Mouse (Mus musculus): ENCODE measurements around the gene Ralgps1. TPM values are rescaled to one million over a fixed set of nuclear protein-coding genes. Genes with fewer than 3 reads are reported as not detected.
A peak's percentile ranks its signal among the peaks of the same experiment; 100 is the strongest.

The Ralgps1 gene
- polyA plus RNA-seq, 1 experiment from 2014 or later = 13.7 TPM

GRCm38 (mm10) chr2:33363890-33364289, 7.4 kb downstream of the Ralgps1 start:
- TF ChIP-seq CTCF (IDR thresholded peaks at IDR 0.05) = no peak
- CTCF ChIA-PET = interaction anchor here (1.2 to 1.5 kb wide), 3 partner anchors 10 to 16 kb away, joined by 3 to 4 read pairs (median 3); no protein-coding TSS in a partner anchor
- ATAC-seq = no peak
- POLR2A ChIA-PET = no interaction called here
- no peak for DNase-seq (ENCODE audit: low read depth, low spot score)
- no peaks in the 10 kb centered on the region for H3K27me3 ChIP-seq
- in situ Hi-C loops (cut with MboI; ENCODE audit: low pct_unique_long_range_greater_than_20kb) = no loop called here

DNA sequence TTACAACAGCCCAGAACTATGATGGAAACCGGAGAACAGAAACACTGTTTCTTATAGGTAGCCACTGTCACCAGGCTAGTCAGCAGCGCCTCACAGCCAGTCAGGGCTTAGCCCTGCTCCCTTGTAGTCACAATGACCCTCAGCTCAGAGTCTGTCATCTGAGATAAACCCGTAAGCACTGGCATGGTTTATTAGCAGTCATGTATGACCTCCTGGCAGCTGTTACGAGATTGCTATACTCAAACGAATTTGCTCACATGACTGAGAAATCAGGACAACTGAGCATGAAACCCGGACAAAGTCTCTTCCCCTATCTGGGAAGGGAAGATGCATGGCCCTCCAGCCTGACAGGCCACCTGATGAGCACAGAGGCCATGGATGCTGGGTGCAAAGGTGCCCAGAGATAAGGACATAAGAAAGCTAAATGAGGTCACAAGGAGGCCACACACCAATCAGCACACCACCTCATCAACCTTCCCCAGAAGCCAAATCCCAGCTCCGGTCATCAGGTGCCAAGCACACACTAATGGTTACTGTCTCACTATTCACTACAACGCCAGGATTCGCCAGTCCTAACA, 10.1 kb downstream of the Ralgps1 start:
- no peak for TF ChIP-seq CTCF (IDR thresholded peaks at IDR 0.05)
- no peak for ATAC-seq
- POLR2A ChIA-PET = interaction anchor here (1.8 kb wide), 1 partner anchor 9 kb away, joined by 9 read pairs; the partner anchor contains the start of gene Ralgps1
- CTCF ChIA-PET = interaction anchor here (1.4 to 4.4 kb wide), 4 partner anchors 13 to 45 kb away, joined by 3 to 35 read pairs (median 4); no protein-coding TSS in a partner anchor
- in situ Hi-C loops (cut with MboI; ENCODE audit: low pct_unique_long_range_greater_than_20kb) = no loop called here
- DNase-seq (ENCODE audit: low read depth, low spot score) = no peak
- H3K27me3 ChIP-seq = no peaks in the 10 kb centered on the region

- no peak for TF ChIP-seq CTCF (IDR thresholded peaks at IDR 0.05)
- DNase-seq (ENCODE audit: low read depth, low spot score) = no peak
- in situ Hi-C loops (cut with MboI; ENCODE audit: low pct_unique_long_range_greater_than_20kb) = no loop called here
- H3K27me3 ChIP-seq = no peaks in the 10 kb centered on the region
- no peak for ATAC-seq
- ChIA-PET POLR2A (interaction anchor here (1.8 kb wide), 1 partner anchor 10 kb away, joined by 9 read pairs; the partner anchor contains the start of gene Ralgps1), CTCF (interaction anchor here (0.8 to 4.4 kb wide), 6 partner anchors 8 to 44 kb away, joined by 3 to 35 read pairs (median 3); no protein-coding TSS in a partner anchor)
These were observed 10.7 kb downstream of the Ralgps1 start for GRCm38 (mm10) chr2:33360564-33360963.

DNA sequence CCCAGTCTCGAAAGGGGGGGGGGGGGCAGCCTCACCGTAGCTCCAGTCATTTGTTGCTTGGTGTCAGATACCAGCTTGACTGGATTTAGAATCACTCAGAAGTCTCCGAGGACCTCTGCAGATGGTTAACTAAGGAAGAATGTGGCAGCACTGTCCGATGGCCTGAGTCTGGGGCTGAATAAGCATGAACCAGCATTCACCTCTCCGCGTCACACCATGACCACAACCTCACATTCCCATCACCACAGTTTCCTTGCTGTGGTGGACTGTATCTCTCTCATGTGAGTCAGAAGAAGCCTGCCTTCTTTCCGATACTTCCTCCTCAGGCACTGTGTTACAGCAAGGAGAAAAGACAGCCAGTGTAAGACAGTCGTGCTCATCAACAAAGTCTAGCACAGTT, 12.1 kb downstream of the Ralgps1 start:
- DNase-seq (ENCODE audit: low read depth, low spot score) = no peak
- ChIA-PET CTCF (interaction anchor here (1.3 to 4.4 kb wide), 4 partner anchors 11 to 204 kb away, joined by 3 to 35 read pairs (median 4); no protein-coding TSS in a partner anchor), POLR2A (interaction anchor here (0.8 kb wide), 1 partner anchor 71 kb away, joined by 4 read pairs; no protein-coding TSS in a partner anchor)

DNA sequence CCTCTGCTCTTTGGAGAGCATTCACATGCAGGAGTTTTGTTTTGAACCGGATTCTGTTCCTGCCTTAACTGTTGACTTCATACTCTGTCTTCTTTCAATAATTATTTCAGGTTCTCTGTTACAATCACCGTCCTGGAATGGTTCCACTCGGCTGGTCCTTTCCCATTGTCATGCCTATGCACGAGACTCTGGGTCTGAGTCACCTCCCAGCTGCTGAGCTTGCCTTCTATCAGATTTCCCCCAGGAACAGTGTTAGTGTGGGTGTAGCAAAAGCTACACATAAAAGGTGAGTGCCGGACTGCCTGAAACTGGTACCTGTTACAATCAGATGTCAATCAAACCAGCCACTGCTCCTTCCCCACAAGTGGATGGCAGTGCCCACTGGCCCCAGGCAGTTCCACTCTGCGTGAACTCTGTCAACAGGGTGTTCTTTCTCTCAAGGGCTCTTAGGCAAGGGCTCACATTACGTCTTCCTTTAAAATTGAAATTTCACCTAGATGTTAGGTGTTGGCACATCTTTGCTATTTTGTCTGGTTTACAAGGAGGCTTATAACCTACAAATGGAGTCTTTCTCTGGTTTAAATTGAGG, 13.9 kb downstream of the Ralgps1 start:
- H3K27me3 ChIP-seq = no peaks in the 10 kb centered on the region
- ATAC-seq (peak; percentile 37), DNase-seq (ENCODE audit: low read depth, low spot score) (no peak)
- ChIA-PET POLR2A (interaction anchor here (1.2 kb wide), 1 partner anchor 13 kb away, joined by 3 read pairs; no protein-coding TSS in a partner anchor), CTCF (no interaction called here)
- no peak for TF ChIP-seq CTCF (IDR thresholded peaks at IDR 0.05)
- in situ Hi-C loops (cut with MboI; ENCODE audit: low pct_unique_long_range_greater_than_20kb) = no loop called here

More for the DNA sequence above, 12.1 kb downstream of the Ralgps1 start:
- no peaks in the 10 kb centered on the region for H3K27me3 ChIP-seq
- TF ChIP-seq CTCF (IDR thresholded peaks at IDR 0.05) = no peak
- in situ Hi-C loops (cut with MboI; ENCODE audit: low pct_unique_long_range_greater_than_20kb) = no loop called here
- peak; percentile 52 for ATAC-seq

GRCm38 (mm10) chr2:33355558-33355957, 15.7 kb downstream of the Ralgps1 start:
- in situ Hi-C loops (cut with MboI; ENCODE audit: low pct_unique_long_range_greater_than_20kb) = no loop called here
- no peak for DNase-seq (ENCODE audit: low read depth, low spot score)
- ChIA-PET POLR2A (no interaction called here), CTCF (no interaction called here)
- H3K27me3 ChIP-seq = no peaks in the 10 kb centered on the region
- TF ChIP-seq CTCF (IDR thresholded peaks at IDR 0.05) = no peak
- ATAC-seq = no peak

- no peaks in the 10 kb centered on the region for H3K27me3 ChIP-seq
- CTCF ChIA-PET = interaction anchor here (0.6 to 0.9 kb wide), 4 partner anchors 11 to 198 kb away, joined by 3 read pairs; no protein-coding TSS in a partner anchor
- POLR2A ChIA-PET = no interaction called here
- ATAC-seq (no peak), DNase-seq (ENCODE audit: low read depth, low spot score) (no peak)
- TF ChIP-seq CTCF (IDR thresholded peaks at IDR 0.05) = no peak
- in situ Hi-C loops (cut with MboI; ENCODE audit: low pct_unique_long_range_greater_than_20kb) = loop anchor here (5.0 kb wide), 2 partner anchors 36 to 49 kb away; no protein-coding TSS in a partner anchor
These were observed 17.9 kb downstream of the Ralgps1 start for GRCm38 (mm10) chr2:33353432-33353831.

GRCm38 (mm10) chr2:33351449-33351848, 19.8 kb downstream of the Ralgps1 start:
- ATAC-seq (no peak), DNase-seq (ENCODE audit: low read depth, low spot score) (no peak)
- POLR2A ChIA-PET = no interaction called here
- in situ Hi-C loops (cut with MboI; ENCODE audit: low pct_unique_long_range_greater_than_20kb) = loop anchor here (5.0 kb wide), 2 partner anchors 34 to 51 kb away; no protein-coding TSS in a partner anchor
- TF ChIP-seq CTCF (IDR thresholded peaks at IDR 0.05) = no peak
- CTCF ChIA-PET = interaction anchor here (1.0 to 6.3 kb wide), 2 partner anchors 51 to 198 kb away, joined by 5 to 47 read pairs; no protein-coding TSS in a partner anchor
- no peaks in the 10 kb centered on the region for H3K27me3 ChIP-seq

GRCm38 (mm10) chr2:33350921-33351320, 20.4 kb downstream of the Ralgps1 start:
- H3K27me3 ChIP-seq = no peaks in the 10 kb centered on the region
- in situ Hi-C loops (cut with MboI; ENCODE audit: low pct_unique_long_range_greater_than_20kb) = loop anchor here (5.0 kb wide), 2 partner anchors 34 to 51 kb away; no protein-coding TSS in a partner anchor
- DNase-seq (ENCODE audit: low read depth, low spot score) = no peak
- no peak for ATAC-seq
- ChIA-PET POLR2A (no interaction called here), CTCF (interaction anchor here (1.0 to 6.3 kb wide), 4 partner anchors 33 to 198 kb away, joined by 5 to 65 read pairs (median 54); no protein-coding TSS in a partner anchor)
- no peak for TF ChIP-seq CTCF (IDR thresholded peaks at IDR 0.05)

GRCm38 (mm10) chr2:33349581-33349980, 21.7 kb downstream of the Ralgps1 start:
- DNase-seq (ENCODE audit: low read depth, low spot score) (no peak), ATAC-seq (no peak)
- in situ Hi-C loops (cut with MboI; ENCODE audit: low pct_unique_long_range_greater_than_20kb) = loop anchor here (5.0 kb wide), 1 partner anchor 192 kb away; no protein-coding TSS in a partner anchor
- TF ChIP-seq CTCF (IDR thresholded peaks at IDR 0.05) = no peak
- POLR2A ChIA-PET = interaction anchor here (0.6 to 1.3 kb wide), 3 partner anchors 21 to 192 kb away, joined by 3 to 5 read pairs (median 3); no protein-coding TSS in a partner anchor
- CTCF ChIA-PET = interaction anchor here (0.7 to 6.3 kb wide), 18 partner anchors 11 to 273 kb away, joined by 3 to 65 read pairs (median 4); partner anchors contain the start of genes Angptl2 and Garnl3
- no peaks in the 10 kb centered on the region for H3K27me3 ChIP-seq
